Mouse (Mus musculus) thymus, adult 2 months (tissue): ENCODE data around the gene Cdca8. TPM values are rescaled to one million over a fixed set of nuclear protein-coding genes. Genes with fewer than 3 reads are reported as not detected.

Experiments used
- DNase-seq: peaks from one replicate; pipeline ENCODE4 v3.0.0; 2021
- H3K27ac ChIP-seq: fragments of 200-500 bp; 2 replicates; pipeline ENCODE4 v1.5.1; 2012; ENCODE audit warnings: low read length, control low read depth; ENCODE audit not compliant: control insufficient read depth, insufficient read depth
- H3K27me3 ChIP-seq: fragments of 200-500 bp; 2 replicates; pipeline ENCODE4 v1.6.1; 2012; ENCODE audit warnings: mild to moderate bottlenecking, low read length, moderate library complexity, mixed read lengths; ENCODE audit not compliant: control insufficient read depth, insufficient read depth
- H3K36me3 ChIP-seq: fragments of 200-500 bp; 2 replicates; pipeline ENCODE4 v1.6.1; 2012; ENCODE audit warnings: mild to moderate bottlenecking, low read length, moderate library complexity; ENCODE audit not compliant: control insufficient read depth, insufficient read depth
- H3K4me1 ChIP-seq: fragments of 200-500 bp; replicated peaks from 2 replicates; pipeline ENCODE4 v1.6.1; 2012; ENCODE audit warnings: low read length; ENCODE audit not compliant: control insufficient read depth, insufficient read depth
- H3K4me3 ChIP-seq: fragments of 200-500 bp; 2 replicates; pipeline ENCODE4 v1.5.1; 2012; ENCODE audit warnings: mild to moderate bottlenecking, low read length, control low read depth, moderate library complexity; ENCODE audit not compliant: control insufficient read depth, insufficient read depth
- CTCF ChIP-seq: fragments of 200-500 bp; IDR thresholded peaks from 2 replicates; pipeline ENCODE4 v1.5.1; 2012; ENCODE audit warnings: mild to moderate bottlenecking, control low read depth, low read length, moderate library complexity, borderline replicate concordance; ENCODE audit not compliant: control insufficient read depth, poor library complexity, insufficient read depth; ENCODE audit errors: extremely low read depth
- POLR2A ChIP-seq: fragments of 200-500 bp; IDR thresholded peaks from 2 replicates; pipeline ENCODE4 v1.6.1; 2012; ENCODE audit warnings: mild to moderate bottlenecking, low read length, control low read depth, moderate library complexity; ENCODE audit not compliant: control insufficient read depth, poor library complexity, insufficient read depth; ENCODE audit errors: extremely low read depth
- WGBS: fragments of 180-500 bp; shearing (Covaris S2); methylation state at CpG from one replicate; pipeline ENCODE4 v1.1.7; 2018; 5-methylcytosine and 5-hydroxymethylcytosine counted together
- polyA plus RNA-seq: library from polyadenylated mRNA; depleted of rRNA; stranded (reverse); fragments of >200 nt; gene quantifications from 2 replicates; pipeline ENCODE4 v1.2.3, GENCODE M21; 2012

The Cdca8 gene
- polyA plus RNA-seq, 1 experiment = 79.4 TPM

DNA sequence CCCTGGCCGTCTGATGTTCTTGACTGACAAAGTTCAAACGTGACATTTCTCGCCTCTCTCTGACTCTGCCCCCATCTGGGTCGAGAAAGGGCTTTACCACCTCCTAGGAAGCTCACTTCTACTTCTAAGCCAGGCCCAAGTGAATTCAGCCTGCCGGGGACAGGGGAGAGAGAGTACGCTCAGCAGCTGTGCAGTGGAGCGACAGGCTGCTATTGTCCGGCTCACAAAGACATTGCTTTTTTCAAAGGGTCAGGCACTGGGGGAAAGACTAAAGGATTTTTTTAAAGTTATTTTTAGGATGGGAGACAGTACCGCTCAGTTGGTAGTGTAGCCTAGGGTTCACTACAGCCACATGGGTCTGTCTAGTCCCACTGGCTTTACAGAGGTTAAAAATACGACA is 40.7 kb downstream of the Cdca8 start:
- DNase-seq = no peak
- no peak for TF ChIP-seq CTCF
- no peak for TF ChIP-seq POLR2A
- Histone ChIP-seq H3K27ac (no peak overlapping the region), H3K36me3 (no peaks in the 10 kb centered on the region), H3K4me3 (no peak overlapping the region), H3K27me3 (no peaks in the 10 kb centered on the region; the same call in 1 of the 2 replicates), H3K4me1 (no peaks in the 10 kb centered on the region; the same call in 1 of the 2 replicates)
- WGBS = 78% methylated on average over 10 of the region's 10 CpGs

DNA sequence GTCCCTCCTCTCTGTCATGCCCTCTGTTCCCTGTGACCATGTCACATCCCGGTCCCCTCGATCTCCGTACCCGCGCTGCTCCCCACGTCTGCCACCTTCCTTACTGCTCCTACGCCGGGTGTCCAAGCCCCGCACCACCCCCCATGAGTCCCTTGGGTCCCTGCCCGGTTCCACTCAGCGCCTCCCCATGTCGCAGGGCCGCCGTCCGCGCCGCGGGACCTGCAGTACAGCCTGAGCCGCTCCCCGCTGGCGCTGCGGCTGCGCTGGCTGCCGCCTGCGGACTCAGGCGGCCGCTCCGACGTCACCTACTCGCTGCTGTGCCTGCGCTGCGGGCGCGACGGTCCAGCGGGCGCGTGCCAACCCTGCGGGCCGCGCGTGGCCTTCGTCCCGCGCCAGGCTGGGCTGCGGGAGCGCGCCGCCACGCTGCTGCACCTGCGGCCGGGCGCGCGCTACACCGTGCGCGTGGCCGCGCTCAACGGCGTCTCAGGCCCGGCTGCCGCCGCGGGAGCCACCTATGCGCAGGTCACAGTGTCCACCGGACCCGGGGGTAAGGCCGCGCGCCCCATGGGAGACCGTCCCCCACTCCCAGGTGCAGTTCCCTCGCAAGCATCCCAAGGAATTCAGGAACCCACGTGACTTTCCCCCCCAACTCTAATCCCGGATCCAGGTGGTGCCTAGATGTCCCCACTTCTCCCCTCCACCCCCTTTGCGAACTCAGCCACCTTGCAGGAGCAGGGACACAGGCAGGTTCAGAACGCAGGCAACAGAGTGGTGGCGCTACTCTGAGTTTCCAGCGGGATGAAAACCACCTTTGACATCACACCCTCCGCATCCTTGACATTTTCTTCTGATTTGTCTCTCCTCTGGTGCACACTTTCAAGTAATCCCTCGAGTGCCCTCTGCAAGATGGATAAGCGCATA is 44.3 kb downstream of the Cdca8 start:
- Histone ChIP-seq H3K4me1 (no peaks in the 10 kb centered on the region; the same call in 1 of the 2 replicates), H3K36me3 (no peaks in the 10 kb centered on the region), H3K27me3 (no peaks in the 10 kb centered on the region; the same call in 1 of the 2 replicates), H3K4me3 (no peak overlapping the region), H3K27ac (no peak overlapping the region)
- 4% methylated on average over 83 of the region's 83 CpGs for WGBS
- no peak for DNase-seq
- TF ChIP-seq POLR2A = no peak
- TF ChIP-seq CTCF = no peak

DNA sequence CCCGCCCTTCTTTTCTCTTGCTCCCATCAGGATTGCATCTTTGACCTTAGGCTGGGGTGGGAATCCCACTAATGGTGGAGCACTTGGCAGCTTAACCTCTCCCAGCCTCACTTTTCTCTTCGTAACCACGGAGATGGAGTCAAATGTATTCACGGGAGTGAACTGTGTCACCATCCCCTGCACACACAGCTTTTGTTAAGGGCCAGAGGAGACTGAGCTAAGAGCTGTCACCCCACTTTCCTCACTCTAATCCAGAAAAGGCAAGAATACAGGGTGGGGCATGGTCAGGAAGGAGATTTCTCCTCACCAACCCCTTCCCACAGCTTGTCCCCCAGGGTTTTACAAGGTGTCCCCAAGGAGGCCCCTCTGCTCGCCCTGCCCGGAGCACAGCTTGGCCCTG is 45.3 kb downstream of the Cdca8 start:
- TF ChIP-seq POLR2A (no peak), CTCF (no peak)
- 44% methylated on average over 6 of the region's 6 CpGs for WGBS

DNA sequence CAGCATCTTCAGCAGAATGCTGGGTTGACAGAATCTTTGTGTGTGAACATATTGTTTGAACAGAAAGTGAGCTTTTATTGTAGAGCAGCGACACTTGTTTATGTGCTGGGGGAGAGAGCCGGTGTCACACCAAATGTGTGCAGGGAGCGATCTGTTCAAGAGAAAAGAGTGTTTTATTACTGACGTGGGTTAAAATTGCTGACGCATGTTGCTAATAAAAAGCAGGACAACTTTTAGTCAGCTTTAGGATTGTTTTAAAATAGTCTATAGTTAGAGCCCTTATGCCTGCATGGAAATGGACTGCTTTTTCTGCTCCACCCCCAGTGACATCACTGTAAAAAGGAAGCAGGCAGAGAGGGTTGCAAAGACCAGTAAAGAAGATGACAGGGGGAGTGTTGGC is 48.3 kb downstream of the Cdca8 start:
- Histone ChIP-seq H3K27ac (no peak overlapping the region), H3K36me3 (no peaks in the 10 kb centered on the region), H3K4me1 (no peaks in the 10 kb centered on the region; the same call in 1 of the 2 replicates), H3K4me3 (no peak overlapping the region), H3K27me3 (no peaks in the 10 kb centered on the region; the same call in 1 of the 2 replicates)
- no peak for DNase-seq
- no peak for TF ChIP-seq CTCF
- no peak for TF ChIP-seq POLR2A
- WGBS = 77% methylated on average over 5 of the region's 5 CpGs

More for the DNA sequence above, 45.3 kb downstream of the Cdca8 start:
- Histone ChIP-seq H3K4me1 (no peaks in the 10 kb centered on the region; the same call in 1 of the 2 replicates), H3K27ac (no peak overlapping the region), H3K4me3 (no peak overlapping the region), H3K36me3 (no peaks in the 10 kb centered on the region), H3K27me3 (no peaks in the 10 kb centered on the region; the same call in 1 of the 2 replicates)
- DNase-seq = no peak

DNA sequence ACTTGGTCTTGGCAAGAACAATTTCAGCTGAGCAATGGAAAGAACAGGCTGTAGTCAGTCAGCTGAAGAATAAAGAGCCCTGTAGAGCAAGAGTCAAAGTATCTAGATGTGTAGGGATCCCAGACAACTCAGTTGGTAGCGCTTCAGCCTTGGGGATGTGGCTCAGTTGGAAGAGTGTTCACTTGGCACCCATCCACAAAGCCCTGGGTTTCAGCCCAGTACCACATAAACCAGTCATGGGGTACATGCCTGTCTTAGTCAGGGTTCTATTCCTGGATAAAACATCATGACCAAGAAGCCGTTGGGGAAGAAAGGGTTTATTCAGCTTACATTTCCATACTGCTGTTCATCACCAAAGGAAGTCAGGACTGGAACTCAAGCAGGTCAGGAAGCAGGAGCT is 49.2 kb downstream of the Cdca8 start:
- DNase-seq = no peak
- no peaks in the 10 kb centered on the region for H3K36me3 ChIP-seq
- no peaks in the 10 kb centered on the region; the same call in 1 of the 2 replicates for H3K27me3 ChIP-seq
- 94% methylated on average over 2 of the region's 2 CpGs for WGBS
- H3K4me1 ChIP-seq = no peaks in the 10 kb centered on the region; the same call in 1 of the 2 replicates
- no peak for TF ChIP-seq CTCF
- no peak for TF ChIP-seq POLR2A
- no peak overlapping the region for H3K27ac ChIP-seq
- no peak overlapping the region for H3K4me3 ChIP-seq

DNA sequence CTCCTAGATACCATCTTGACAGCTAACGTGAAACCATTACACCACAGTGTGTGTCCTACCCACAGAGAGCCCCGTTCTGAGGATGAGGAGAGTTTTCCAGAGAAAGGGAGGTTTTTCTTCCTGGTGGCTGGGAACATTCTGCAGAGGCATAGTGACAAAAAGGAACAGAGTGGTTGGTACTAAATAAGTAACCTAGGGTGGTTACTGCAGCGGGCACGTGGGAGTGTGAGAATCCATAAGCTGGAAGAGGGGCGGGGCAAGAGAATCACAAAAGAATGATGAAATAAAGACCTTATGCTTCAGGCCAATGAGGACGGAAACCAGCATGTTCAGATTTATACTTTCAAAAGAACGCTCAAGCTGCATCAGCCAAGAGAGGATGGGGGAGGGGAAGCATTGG is 50.4 kb downstream of the Cdca8 start:
- Histone ChIP-seq H3K4me3 (no peak overlapping the region), H3K36me3 (no peaks in the 10 kb centered on the region), H3K4me1 (no peaks in the 10 kb centered on the region), H3K27ac (no peak overlapping the region), H3K27me3 (no peaks in the 10 kb centered on the region; the same call in 1 of the 2 replicates)
- no peak for DNase-seq
- TF ChIP-seq CTCF (no peak), POLR2A (no peak)
- WGBS = 74% methylated on average over 7 of the region's 7 CpGs
